Mouse (Mus musculus) retina, embryonic 14.5 days (tissue): ENCODE data around the gene Rpl22.

Source experiments
- DNase-seq: peaks from one replicate; pipeline ENCODE4 v3.0.0-alpha.2; 2015; ENCODE audit warnings: low spot score

Rpl22 gene

DNA sequence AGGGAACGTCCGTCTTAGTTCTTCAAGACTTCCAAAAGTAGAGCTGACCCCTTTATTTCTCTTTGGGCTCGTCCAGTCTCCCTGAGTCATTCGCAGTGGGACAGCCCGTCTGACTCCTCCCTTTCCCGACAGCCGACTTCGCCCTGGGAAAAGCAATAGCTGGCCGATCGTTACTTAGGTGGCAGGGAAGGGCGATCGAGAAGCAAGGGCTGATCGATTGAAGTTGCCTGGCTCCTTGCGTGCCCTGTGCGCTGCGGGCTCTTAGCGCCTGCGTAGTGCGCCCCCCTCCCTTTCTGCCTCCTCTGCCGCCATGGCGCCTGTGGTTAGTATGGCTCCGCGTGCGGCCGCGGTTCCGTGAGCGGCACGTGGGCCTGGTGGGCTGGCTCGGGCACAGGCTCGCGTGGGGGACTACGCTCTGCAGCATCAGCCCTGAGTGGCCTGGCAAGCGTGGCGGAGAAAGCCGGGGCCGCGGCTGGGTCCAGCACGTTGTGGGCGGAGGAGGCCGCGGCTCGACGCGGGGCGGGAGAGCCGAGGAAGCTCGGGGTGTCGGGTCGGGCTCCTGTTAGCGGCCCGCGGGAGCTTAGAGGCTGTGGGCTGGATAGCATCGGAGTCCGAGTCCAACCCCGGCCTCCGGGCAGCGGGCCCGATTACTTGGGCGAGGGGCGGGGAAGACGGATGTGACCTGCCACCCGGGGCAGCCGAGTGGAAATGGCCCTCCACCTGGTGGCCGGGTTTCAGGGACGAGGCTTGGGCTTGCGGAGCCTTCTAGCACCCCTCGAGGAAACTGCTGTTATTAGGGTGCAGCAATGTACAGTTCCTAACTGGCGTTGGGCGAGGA lies at the start of gene Rpl22:
Gene Rpl22, plus strand, starts transcription at position 169 of the 838 bp plus-strand sequence.
- peak; percentile 97 for DNase-seq

GRCm38 (mm10) chr4:152276389-152277347 lies 48.9 kb upstream of the Rpl22 start:
- peak; percentile 74 for DNase-seq

GRCm38 (mm10) chr4:152277916-152278315 lies 47.6 kb upstream of the Rpl22 start:
- DNase-seq = no peak

DNA sequence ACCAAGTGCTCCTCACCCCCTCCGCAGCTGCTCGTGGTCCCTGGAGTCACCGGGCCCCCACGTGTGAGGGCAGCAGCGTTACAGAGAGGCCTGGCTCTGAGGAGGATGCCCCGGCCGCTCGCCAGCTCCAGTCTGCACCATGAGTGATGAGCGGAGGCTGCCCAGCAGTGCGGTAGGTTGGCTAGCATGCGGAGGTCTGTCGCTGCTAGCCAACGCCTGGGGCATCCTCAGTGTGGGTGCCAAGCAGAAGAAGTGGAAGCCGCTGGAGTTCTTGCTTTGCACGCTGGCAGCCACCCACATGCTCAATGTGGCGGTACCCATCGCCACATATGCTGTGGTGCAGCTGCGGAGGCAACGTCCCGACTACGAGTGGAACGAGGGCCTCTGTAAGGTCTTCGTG lies 46.6 kb upstream of the Rpl22 start:
- no peak for DNase-seq

GRCm38 (mm10) chr4:152281601-152282000 lies 43.9 kb upstream of the Rpl22 start:
- no peak for DNase-seq

DNA sequence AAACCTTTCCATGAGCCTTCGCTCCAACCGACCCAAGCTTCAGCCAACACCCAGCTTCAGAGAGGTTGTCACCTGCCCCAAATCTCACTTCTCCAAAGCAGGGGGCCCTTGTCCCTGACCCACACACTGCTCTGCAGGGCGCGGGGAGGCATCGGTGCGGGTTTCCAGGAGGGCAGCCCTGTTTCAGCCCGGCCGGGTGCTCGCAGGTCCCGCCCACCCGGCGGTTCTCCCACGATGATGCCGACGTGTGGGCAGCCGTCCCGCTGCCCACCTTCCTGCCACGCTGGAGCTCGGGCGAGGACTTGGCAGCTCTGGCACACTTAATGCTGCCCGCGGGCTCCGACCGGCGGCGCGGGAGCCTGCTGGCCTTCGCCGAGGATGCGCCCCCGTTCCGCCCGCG lies 42.8 kb upstream of the Rpl22 start:
- DNase-seq = no peak

GRCm38 (mm10) chr4:152283186-152283950 lies 42.2 kb upstream of the Rpl22 start:
- peak; percentile 87 for DNase-seq

DNA sequence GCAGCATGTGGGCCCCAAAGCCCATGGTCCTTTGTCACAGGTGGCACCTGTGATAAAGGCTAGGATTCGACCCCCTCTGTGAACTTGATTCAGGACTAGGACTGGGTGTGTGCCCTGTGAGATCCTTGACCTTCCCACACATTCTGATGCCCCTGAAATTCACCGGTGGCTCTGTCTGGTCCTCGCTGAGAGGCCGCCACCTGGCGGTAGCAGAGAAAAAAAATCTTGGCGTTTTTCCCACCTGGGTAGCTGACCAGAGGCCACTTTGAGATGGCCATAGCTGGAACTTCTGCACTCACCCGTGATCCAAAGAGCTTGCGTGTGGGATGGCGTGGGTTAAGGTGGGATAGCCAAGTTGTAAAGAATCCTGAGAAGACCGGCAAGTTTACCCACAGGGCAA lies 40.0 kb upstream of the Rpl22 start:
- DNase-seq = peak; percentile 81

GRCm38 (mm10) chr4:152286183-152286582 lies 39.4 kb upstream of the Rpl22 start:
- DNase-seq = no peak

DNA sequence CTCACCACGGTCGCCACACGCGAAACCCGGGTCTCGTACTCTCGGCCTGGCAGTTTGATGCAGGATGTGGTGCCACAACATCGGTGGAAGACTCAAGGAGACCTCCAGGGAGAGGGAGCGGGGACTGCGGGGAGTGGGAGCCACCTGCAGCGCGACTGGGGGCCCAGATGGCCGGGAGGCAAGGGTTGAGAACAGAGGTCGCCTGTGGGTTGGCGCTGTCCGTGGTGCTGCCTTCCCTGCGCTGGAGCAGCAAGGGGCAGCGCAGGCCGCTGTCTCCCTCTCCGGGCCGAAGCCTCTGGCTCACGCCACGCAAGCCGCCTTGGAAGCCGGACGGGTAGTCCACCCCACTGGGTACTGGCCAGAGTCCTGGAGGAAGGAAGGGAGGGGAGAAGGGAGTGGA lies 38.7 kb upstream of the Rpl22 start:
- DNase-seq = peak; percentile 75

DNA sequence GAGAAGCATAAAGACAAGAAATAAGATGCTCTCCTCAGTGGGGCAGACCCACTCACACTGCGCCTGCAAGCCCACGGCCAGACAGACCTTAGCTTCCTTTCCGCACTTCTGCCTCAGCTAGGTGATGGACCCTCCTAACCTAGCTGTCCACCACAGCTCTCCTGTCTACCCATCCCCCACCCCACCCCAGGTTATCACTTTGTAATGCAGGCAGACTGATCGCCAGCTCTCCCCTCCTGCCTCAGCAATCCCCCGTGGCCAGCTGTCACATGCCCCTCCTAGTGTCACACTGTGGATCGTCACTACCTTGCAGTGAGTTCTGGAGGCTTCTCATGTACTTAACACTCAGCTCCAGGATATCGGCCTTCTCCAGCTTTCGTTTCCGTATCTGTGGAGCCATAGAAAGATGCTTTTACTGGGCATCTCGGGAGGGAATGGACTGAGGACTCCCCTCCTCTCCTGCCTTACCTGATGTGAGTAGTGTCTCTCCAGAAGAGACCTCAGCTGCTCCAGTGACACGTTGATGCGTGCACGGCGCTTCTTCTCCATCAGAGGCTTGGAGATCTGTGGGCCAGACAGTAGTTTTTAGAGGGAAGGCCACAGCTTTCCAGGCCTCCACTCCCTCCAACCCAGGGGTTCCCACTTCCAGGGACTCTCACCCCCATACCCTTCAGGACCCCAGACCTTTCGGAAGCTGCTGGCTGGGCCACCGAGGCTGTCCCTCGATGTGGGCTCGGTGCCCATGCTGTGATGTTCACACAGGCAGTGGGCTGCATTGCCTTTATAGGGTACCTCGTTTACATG lies 38.0 kb upstream of the Rpl22 start:
- no peak for DNase-seq

DNA sequence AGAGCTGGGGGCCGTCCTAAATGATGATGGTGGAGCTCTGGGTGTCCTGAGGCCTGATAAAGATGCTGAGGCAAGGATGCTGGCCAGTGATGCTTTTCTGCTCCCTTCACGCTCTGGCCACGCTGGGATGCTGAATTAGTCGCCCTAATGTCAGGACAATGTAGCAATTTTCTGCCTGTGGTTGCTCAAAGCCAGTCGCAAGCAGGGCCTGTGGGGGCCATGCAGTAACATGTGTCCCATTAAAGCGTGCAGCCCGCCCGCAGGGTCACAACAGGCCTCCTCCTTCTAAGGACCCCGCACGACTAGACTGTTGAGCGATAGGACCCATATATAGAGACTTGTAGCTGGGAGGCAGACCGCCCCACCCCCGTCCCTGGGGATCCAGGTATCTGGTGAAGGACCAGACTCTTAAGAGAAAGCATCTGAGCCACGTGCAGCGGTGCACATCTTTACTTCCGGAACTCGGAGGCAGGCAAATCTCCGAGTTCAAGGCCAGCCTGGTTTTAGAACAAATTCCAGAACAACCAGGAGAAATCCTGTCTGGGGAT lies 37.1 kb upstream of the Rpl22 start:
- DNase-seq = no peak

DNA sequence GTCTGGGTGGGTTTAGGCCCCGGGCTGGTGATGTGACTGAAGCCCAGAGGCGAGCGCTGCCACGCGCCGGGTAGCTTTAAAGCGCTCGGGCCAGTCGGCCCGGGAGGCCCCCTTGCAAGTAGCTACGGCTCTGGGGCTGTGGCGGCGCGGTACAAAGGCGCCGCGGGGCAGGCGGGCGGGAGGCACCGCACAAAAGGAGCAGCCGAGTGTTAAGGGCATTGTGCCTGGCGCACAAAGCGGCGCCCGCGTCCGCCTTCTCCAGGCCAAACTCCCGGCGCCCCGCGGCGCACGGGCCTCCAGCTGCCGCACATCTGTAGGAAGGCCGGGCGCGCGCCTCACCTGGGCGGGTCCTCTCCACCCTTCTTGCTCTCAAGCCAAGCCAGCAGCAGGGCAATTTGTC lies 35.2 kb upstream of the Rpl22 start:
- peak; percentile 73 for DNase-seq

- no peak for DNase-seq
These were observed 34.6 kb upstream of the Rpl22 start for GRCm38 (mm10) chr4:152290991-152291390.

GRCm38 (mm10) chr4:152291562-152291961 lies 34.0 kb upstream of the Rpl22 start, which contains the start of gene Hes3:
Gene Hes3 (minus strand): TSS chr4:152291662.
- DNase-seq = no peak

- DNase-seq = no peak
These were observed 33.3 kb upstream of the Rpl22 start for GRCm38 (mm10) chr4:152292102-152292765.

DNA sequence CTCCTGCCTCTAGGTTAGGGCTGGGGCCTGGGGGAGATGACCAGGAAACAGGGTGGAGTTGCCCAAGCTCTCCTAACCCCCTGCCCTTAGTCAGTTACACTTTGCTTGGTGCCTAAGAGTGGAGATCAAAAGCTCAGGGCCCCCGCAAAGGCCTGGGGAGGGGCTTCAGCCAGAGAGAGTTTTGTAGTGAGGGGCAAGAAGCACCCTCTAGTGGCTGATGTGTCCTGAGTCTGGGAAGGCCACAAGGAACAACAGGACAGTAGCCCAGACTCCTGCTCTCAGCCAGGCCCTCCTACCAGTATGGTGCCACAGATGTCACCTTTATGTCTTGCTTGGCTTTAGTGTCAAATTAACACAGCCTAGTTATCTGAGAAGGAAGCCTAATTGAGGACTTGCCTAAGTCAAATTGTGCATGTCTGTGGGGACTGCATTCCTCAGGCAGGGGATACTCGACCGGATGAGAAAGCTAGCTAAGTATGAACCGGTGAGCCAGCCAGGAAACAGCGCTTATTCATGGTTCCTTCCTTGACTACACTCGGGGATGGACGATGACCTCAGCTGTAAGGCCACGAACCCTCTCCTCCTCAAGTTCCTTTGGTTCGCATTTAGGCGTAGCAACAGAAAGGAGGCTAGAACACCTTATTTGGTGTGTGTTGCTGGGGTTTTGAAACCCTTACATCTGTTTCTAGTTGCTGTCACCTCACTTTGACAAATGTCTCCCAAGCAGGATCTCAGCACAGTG lies 31.2 kb upstream of the Rpl22 start:
- no peak for DNase-seq

- no peak for DNase-seq
These were observed 29.6 kb upstream of the Rpl22 start for GRCm38 (mm10) chr4:152295916-152296315.

DNA sequence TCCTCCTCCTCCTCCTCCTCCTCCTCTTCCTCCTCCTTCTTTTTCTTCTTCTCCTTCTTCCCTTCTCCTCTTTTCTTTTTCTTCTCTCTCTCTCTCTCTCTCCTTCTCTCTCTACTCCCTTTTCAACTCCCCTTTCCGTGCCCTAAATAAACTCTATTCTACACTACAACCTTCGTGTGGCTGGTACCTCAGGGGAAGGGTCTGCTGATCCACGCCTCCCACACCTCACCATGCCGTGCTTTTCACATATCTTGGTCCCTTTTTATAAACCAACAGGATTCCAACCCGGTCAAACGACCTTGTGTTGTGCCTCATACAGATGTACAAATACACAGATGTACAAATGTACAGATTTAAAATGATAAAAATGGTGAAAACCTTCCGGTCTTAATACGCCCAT lies 29.2 kb upstream of the Rpl22 start:
- DNase-seq = no peak
